Mouse (Mus musculus): Measurements from ENCODE around the gene Gm20388. TPM values are rescaled to one million over a fixed set of nuclear protein-coding genes. Genes with fewer than 3 reads are reported as not detected.
"Not testable (repeated sequence)": the region's sequence is repeated elsewhere in the genome, so short reads cannot be mapped to it uniquely, and the experiment has no call there.

Gene Gm20388
- total RNA-seq, 2 experiments from 2014 or later, result 5.8 TPM; not detected in 1

DNA sequence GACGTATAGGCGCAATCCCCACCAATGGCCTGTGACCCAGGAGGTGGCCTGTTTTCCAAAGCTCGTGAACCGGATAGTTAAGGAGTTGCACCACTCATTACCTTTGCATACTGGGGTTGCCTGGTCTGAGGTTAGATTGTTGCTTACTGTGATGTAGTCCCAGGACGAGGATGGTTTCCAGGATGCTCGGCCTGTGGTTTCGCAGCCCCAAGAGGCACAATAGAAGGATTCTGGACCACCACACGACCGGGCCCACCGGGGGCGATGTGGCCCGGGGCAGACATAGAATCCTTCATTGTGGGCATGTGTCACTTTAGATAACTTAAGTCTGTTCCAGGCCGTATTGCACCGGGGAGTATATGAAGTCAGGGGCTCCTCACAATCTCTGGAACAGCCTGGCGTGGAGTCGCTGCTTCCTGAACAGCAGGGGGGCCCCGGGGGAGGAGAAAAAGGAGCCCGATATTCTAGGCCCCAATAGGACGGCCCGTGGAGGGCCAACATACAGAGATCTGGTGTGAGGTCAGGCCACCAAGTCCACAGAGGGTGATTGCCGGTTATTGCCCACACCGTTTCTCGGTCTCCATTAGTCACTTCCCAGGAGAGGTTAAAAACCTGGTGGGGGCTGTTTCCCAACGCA is 3517.1 kb downstream of the Gm20388 start:
- DNase-seq, result no peak

DNA sequence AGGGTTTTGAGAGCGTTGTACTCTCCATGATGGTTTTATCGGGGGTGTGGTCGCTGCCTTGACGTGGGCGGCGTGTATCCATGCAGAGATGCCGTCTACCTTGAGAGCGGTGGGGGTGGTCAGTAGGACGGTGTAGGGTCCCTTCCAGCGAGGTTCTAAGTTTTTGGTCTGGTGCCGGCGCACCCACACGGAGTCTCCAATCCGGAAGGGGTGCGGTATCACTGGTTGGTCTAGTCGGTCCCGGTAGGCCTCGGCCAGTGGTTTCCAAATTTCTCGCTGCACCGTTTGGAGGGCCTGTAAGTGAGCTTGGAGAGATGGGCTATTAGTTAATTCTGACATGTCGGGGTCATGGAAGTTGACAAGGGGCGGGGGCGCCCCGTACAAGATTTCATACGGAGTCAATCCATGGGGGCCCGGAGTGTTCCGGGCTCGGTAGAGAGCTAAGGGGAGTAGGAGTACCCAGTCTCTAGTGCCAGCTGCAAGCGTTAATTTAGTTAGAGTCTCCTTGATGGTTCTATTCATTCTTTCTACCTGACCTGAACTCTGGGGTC is 3517.8 kb downstream of the Gm20388 start:
- no peak for DNase-seq

DNA sequence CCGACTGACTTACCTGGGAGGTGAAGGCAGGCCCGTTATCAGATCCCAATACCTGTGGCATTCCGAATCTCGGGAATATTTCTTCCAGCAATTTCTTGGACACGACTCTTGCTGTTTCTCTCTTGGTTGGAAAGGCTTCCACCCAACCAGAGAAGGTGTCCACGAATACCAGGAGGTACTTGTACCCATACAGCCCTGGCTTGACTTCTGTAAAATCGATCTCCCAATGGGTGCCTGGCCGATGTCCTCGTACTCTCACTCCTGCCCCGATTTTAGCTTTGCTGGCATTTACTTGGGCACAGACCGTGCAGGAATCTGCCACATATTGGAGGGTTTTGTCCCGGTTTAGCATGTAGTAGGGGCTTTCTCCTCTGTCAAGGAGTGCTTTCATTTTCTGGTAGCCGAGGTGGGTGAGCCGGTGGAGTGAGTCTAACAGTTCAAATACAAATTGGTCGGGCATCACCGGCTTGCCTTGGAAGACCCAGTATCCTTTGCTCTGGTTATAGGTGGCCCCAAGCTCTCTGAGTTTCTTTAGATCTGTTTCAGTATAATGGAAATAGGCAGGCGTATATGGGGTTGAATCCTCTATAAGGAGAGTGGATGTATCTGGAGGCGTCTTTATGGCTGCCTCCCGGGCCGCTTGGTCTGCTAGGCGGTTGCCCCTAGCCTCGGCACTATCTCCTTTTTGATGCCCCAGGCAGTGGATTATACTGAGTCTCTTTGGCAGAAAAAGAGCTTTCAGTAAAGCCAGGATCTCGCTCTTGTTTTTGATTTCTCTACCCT is 3518.5 kb downstream of the Gm20388 start:
- no peak for DNase-seq

DNA sequence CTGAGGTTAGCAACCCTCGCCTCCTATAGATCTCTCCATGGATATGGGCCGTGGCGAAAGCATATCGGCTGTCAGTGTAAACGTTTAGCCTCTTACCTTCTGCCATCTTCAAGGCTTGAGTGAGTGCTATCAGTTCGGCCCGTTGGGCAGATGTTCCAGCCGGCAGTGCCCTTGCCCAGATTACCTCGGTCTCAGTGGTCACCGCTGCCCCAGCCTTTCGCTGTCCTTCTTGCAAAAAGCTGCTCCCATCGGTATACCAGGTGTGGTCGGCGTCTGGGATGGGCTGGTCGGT is 3519.0 kb downstream of the Gm20388 start:
- DNase-seq, result not testable (repeated sequence)

DNA sequence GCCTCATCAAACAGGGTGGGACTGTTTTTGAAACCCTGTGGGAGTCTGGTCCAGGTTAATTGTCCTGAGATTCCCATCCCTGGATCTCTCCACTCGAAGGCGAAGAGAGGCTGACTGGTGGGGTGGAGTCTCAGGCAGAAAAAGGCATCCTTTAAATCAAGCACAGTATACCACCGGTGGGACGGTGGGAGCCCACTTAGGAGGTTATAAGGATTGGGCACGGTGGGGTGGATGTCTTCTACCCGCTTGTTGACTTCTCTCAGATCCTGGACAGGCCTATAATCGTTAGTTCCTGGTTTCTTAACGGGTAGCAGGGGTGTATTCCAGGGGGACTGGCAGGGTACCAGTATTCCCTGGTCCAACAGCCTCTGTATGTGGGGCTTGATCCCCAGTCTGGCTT is 3520.3 kb downstream of the Gm20388 start:
- not testable (repeated sequence) for DNase-seq

DNA sequence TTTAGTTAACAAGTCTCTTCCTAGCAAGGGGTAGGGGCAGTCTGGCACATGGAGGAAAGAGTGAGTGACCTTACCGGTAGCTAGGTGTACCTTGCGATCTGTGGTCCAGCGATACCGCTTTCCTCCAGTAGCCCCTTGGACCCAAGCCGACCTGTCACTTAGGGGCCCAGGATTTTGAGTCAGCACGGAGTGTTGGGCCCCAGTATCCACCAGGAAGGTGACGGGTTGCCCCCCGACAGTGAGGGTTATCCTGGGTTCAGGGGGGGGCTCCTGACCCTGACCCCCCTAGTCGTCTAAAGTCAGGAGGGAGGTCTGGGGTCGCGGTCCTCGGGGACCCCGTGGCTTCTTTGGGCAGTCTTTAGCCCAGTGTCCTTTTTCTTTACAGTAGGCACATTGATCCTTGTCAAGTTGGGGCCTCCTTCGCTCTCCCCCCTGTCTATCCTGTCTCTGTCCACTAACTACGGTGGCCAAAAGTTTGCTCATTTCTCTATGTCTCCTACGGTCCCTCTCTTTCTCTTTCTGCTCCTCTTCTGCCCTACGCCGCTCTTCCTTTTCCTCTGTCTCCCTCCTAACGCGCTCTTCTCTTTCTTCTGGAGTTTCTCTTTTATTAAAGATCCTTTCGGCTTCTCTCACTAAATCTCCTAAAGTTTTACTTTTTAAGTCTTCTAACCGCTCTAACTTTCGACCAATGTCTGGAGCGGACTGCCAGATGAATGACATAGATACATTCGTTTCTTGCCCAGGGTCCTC is 3521.2 kb downstream of the Gm20388 start:
- DNase-seq, result no peak

DNA sequence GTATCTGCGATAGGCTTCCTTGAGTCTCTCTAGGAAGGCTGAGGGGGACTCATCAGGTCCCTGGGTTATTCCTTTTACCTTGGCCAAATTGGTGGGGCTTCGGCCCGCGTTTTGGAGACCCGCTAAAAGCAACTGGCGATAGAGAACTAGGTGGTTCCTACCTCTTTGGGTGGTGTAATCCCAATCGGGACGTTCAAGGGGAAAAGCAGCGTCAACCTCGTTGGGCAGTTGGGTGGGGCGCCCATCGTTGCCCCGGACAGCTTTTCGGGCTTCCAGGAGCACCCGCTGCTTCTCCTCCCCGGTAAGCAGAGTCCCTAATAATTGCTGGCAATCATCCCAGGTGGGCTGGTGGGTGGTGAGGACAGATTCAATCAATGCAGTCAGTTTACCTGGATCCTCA is 3521.7 kb downstream of the Gm20388 start:
- DNase-seq, result no peak

DNA sequence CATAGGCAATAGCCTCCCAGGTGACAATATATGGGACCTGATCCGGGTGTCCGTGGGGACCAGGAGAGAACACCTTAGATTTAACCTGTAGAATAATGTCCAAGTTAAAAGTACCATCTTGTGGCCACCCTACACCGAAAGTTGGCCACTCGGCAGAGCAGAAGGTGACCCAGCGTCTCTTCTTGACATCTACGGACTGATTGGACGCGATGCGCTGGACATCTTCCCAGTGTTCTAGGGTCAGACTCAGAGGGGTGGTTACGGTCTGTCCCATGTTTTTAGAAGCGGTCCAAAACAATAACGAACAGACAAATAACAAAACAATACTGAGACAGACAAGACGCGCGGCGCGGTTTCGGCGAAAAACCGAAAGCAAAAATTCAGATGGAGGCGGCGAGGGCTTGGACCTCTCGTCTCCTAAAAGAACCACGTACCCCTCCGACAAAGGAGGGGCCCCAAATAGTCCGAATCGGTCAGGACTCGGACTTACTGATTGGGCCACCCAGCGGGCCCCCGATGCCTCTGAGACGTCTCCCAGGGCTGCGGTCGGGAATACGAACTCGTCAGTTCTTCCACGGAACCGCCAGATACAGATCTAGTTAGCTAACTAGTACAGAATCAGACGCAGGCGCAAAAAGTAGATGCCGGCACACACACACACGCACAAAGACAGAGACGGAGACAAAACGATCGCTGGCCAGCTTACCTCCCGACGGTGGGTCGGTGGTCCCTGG is 3522.8 kb downstream of the Gm20388 start:
- DNase-seq, result not testable (repeated sequence)

DNA sequence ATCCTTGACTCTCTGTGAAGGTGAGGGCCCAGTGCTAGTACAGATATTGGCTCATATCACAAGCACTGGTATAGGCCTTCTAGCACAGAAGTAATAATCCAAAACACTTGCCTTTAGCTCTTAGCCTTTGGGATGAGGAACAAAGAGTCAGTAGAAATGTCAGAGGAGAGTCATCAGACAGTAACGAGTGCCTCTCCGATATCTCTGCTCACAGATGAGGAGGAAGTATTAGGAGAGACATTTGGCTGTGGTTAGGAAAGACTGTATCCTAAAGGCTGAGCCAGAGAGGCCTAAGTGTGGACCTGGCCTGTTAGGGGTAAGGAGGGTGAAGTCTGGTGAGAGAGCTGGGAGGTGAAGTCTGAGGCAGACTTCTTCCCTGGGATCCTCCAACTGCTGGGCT is 3531.1 kb downstream of the Gm20388 start:
- no peak for DNase-seq

DNA sequence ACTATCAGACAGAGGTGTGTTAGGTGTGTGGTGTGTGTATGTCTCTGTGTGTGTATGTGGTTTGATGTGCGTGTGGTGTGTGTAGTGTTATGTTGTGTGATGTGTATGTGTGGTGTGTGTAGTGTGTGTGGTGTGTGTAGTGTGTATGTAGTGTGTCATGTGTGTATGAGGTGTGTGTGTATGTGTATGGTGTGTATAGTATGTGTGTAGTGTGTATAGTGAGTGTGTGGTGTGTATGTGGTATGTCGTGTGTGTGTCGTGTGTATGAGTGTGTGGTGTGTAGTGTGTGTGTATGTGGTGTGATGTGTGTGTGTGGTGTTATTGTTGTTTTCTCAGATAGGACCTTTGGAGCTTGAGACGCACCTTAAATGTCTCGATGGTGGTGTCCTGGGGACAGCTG is 3531.7 kb downstream of the Gm20388 start:
- DNase-seq, result no peak

DNA sequence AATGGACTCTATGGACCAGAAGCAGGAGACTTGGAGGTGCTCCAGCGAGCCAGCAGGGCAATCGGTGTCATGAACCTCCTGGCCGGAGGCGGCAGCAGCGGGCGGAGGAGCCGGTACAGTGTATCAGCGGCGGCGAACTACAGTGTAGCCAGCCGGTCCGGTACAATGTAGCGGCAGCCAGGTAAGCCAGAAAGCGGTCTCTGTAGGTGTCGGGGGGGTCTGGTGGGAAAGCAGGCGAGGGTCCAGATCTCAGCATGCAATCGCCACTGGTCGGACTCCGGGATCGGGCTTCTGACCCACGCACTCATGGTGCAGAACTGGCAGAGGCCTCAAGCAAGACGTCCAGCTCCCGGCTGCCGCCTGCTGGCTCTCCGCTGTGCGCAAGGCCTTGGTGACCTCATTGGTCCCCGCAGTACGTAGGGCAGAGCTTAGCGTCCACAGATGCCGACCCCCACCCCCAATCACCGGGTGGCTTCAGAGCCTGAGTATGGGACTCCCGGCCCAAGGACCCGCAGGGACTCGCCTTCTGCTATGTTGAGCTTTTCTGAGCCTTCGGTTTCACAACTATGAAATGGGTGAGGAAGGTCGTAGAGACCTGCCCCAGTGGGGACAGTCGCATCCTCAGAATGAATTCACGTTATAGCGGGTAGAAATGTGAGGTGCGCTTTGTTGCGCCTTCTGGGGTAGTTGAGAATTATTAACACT is 3532.4 kb downstream of the Gm20388 start:
- DNase-seq, result peak; percentile 96

DNA sequence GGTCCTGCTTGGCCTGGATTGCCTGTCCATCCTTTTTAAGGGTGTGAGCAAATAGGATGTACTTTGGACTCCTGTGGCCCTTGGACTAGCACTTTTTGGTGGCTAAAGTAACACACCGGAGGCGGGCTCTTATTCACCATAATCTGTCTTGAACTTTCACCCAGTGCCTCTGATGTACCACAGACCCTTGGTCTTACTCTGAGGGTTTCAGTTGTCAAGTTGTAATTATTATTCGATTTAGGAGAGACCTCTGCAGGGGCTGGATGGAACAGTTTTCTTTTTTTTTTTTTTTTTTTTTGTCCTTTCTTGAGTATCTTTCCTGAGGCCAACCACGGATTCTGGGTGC is 3532.9 kb downstream of the Gm20388 start:
- no peak for DNase-seq

DNA sequence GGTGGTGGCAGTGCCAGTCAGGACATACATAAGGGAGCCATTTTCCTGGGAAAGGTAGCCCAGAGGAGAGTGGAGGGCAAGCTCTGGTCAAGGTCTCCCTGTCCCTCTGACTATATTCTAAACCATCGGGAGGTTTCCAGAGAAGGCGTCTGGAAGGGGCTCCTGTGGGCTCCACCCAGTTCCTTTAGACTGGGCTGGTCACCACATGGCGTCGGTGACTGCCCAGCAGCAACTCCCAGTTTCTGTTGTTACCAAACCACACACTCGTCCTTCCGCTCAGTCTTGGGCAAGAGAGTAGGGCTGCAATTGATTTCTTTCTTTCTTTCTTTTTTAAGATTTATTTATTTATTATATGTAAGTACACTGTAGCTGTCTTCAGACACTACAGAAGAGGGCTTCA is 3533.5 kb downstream of the Gm20388 start:
- DNase-seq, result no peak

DNA sequence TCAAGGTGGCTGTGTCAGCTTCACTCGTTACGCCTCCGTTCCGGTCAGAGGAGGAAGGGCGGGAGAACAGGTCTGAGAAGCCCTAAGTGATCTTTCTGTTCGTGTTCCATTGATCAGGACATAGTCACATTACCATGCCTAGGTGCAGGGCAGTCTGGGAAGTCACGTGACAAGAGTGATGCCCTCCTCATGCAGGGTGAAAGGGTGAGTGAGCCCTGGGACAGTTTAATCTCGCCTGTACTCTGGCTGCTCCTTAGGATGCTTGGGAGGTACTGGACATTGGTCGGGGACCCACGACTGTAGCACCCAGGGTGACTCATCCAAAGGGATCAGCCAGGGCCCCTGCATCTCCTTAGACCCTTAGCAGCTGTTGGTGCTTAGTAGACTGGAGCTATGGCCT is 3535.3 kb downstream of the Gm20388 start:
- no peak for DNase-seq

DNA sequence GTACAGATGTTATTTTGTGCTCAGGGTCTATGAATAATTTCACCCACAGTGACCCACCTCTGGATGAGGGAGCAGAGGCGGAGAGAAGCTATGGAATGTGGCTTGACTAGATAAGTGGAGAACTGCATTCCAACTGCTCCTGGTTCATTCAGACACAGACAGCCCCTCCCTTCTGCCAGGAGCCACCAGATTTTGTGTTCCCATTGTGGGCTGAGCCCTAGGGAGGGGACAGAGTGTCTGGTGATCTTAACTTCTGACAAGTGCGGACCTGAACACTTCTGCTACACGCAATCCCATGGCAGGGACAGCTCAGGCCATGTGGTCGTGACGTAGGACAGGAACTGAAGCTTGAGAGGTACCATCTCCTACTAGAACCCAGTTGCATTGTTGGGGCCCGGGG is 3536.2 kb downstream of the Gm20388 start:
- peak; percentile 16 for DNase-seq

DNA sequence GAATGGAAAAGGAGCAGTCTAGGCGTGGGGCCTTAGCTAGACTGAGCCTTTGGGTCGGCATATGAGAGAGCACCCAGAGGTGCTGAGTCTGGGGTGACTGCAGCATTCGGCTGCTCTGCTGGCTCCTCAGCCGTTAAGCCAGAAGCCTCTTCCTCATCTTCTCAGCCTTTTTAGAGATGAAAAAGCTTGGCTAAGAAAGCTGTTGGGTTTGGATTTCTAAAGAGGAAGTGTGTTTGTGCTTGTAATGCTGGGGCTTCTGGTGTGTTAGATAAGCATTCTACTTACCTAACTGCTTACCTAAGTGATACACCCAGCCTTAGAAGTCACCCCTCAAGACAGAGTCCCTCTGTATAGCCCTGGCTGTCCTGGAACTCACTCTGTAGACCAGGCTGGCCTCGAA is 3540.1 kb downstream of the Gm20388 start:
- no peak for DNase-seq

DNA sequence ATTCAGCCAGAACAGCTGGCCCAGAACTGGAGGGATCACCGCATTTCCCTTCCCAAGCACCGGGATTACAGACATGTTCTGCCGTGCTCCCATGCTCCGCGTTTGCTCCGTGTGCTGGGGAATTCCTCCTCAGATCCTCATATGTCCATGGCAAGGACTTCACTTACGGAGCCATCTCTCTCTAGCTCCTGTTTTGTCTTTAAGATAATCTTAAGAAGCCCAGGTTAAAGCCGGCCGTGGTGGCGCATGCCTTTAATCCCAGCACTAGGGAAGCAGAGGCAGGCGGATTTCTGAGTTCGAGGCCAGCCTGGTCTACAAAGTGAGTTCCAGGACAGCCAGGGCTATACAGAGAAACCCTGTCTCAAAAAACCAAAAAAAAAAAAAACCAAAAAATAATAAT is 3541.1 kb downstream of the Gm20388 start:
- DNase-seq, result not testable (repeated sequence)

DNA sequence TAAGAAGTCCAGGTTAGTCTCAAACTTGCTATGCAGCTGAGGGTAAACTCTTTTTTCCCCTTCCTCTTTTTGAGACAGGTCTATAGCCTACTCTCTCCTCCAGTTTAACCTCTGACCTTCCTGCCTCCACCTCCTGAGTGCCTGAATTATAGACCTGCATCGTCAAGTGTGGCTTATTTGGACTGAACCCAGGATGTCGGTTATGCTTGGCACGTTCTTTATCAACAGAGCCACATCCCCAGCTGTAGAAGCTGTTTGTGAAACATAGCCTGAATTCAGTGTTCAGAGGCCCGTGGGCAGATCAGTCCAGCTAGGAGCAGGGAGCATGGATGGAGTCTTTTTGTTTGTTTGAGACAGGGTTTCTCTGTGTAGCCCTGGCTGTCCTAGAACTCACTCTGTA is 3541.5 kb downstream of the Gm20388 start:
- no peak for DNase-seq

DNA sequence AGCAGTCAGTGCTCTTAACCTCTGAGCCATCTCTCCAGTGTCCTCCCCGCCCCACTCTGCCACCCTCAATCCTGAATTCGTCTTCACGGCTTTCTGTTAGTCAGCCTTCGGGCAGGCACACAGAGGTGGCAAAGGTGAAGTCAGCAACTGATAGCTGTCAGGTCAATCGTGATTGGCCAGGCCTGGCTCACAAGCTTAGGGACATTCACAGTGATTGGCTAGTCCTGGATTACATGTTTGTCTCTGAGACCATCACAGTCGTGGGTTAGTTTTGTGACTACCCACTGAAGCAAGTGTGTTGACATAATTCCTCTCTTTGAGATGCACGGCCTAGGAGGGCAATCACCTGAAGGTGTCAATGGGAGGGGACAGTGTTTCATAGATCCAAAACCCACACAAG is 3542.7 kb downstream of the Gm20388 start:
- DNase-seq, result no peak

DNA sequence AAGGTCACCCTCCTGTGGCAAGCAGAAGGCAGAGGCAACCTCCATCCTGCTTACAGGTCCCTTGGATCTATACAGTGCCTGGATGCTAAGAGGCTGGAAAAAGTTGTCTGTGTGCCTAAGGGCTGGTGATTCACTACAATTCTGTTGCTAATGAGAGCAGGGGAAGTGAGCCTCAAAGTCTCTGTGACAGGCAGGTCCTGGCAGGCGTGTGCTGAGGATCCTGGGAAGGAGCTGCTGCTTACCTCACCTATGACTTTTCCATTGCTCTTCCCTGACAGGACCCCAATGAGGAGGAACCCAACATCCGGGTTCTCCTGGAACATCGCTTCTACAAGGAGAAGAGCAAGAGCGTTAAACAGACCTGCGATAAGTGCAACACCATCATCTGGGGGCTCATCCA is 3543.3 kb downstream of the Gm20388 start:
- DNase-seq, result no peak

DNA sequence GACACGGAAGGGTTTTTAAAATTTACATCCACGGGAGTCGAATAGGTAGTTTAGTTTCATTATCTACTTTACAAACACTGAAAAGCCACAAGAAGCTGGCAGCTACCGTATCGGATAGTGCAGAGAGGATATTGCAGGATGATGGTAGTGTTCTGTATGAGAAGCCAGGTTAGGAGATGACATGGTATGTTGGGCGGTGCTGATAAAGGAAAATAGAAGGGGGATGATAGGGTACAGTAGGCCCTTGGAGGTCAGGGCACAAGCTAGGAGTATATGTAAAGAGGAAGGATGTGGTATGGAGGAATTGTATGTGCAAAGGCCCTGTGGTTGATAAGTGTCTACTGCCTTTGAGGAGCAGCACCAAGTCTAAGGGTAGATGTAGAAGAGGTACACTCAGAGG is 3543.9 kb downstream of the Gm20388 start:
- DNase-seq, result no peak

DNA sequence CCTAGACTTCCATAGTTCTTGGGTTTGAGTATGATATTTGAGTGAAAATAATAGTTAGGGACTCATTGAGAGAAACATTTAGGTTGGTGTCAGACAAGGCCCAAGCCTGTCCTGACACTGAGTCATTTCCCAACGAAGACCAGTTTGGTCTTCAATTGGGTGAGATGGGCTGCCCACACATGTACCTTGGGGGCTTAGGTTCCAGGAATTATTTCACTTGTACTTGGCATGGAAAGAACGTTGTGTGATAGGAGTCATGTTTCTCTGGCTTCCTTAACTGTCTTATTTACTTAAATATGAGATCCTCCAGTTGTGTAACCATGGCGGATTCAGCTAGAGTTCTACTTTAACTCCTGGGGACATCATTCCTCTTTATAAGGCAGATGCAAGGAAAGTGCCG is 3553.0 kb downstream of the Gm20388 start:
- no peak for DNase-seq

Data from heart, postnatal 4 days (tissue).